Mouse (Mus musculus) erythroblast, adult 5-6 weeks (primary cell): ENCODE results near the gene Plekha6. TPM values are rescaled to one million over a fixed set of nuclear protein-coding genes. Genes with fewer than 3 reads are reported as not detected.

Experiments
- ATAC-seq: replicated peaks from 2 replicates; pipeline ENCODE4 v1.8.0; 2016; ENCODE audit warnings: moderate number of reproducible peaks, mild to moderate bottlenecking, moderate TSS enrichment, inconsistent platforms; ENCODE audit not compliant: poor library complexity, low FRiP score, severe bottlenecking
- total RNA-seq, 2 experiments: library from RNA; stranded (forward) in 1 of 2; stranded (reverse) in 1 of 2; fragments of 150-400 nt in 1 of 2; fragments of 200-764, 138-1000 nt in 1 of 2; gene quantifications; 2 replicates each; pipeline versions ENCODE4 v1.2.3 to v1.2.4; 2015 to 2017; ENCODE audit warnings: low replicate concordance in 2 of 2

The Plekha6 gene
- total RNA-seq, 2 experiments from 2014 or later: 0.68 TPM; not detected in 1

DNA sequence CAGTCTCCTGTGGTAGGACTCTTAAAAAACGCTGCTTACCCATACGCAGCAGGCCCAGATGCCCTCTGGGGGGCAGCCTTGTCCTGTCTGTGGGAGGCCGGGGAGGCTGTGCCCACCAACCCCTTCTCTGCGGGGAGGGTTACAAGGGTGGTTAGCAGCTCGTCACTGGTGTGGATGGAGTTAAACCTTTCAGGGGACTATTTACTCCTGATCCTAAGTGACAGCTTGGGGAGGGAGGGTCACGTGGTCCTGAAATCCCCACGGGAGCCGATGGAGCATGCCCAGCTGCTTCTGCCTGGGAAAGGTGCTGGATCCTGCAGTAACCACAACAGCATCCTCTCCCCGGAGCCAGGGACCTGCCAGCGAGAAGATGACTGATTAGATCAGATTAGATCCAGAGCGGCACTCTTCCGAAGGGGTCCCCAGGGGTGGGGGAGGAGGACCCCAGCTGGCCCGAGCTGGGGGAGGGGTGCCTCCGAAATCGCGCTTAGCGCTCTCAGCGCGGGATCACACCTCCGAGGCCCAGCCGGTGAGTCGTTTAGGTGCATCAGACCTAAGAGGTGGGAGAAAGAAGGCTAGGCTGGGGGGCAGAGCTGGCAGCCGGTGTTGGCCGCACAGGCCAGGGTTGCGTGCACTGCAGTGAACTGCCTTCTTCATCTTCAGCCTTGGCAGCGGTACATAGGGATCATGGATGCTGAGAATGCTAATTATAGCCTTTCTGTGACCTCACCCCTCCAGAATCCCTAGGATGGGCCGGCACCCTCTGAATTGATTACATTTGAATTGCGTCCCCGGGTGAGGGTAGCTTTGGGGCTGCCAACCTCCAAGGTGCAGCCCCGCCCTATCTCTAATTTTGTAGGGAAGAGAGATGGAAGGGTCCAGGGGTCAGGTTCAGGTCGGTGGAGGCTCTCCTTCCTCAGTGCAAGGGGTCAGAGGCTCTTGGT lies 17.3 kb downstream of the Plekha6 start:
- no peak for ATAC-seq

DNA sequence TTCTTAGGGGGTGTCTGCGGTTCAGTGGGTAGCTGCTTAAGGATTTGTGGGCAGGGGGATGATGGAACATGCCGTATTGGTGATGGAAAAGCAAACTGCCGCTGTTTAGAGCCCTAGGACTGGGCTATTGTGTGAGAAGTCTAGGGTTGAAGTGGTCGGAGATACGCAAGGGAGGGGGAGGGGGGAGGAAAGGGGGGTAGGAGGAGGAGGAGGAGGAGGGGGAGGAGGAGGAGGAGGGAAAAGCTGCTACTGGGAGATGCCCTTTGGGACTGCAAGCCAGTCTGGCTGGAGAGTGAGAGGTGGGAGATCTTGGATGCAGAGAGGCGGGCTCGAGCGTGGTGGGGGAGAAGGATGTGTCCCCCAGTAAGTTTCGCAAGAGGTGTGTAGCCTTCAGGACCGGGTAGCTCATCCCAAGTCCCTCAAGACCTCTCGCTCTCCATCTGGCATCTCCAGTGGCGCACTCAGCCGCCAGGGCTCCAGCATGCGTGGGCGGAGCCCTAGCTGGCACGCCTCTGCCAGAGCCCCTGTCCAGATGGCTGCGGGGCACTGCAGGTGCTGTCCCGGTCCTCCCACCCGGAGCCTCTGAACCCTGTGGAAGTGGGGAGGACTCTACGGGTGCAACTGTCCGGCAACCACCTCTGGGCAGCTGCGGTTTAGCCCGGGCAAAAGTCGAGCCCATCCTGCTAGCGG lies 18.2 kb downstream of the Plekha6 start:
- ATAC-seq: no peak

DNA sequence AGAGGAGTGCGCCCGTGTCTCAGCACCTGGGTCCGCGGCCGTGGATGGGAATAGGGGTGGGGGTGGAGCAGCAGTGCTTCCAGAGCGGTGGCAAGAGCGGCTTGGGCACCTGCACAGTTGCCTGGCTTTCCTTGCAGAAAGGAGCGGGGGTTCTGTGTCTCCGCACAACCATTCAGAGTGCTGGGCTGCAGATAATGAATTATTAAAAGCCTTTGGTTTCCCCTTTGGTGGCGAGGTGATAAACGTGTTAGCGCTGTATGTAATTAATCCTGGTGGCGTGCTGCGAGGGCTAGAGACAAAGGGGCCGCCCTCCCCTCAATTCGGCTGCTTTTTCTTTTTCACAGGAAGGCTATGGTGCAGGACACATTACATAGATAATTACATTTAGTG lies 18.7 kb downstream of the Plekha6 start:
- no peak for ATAC-seq

DNA sequence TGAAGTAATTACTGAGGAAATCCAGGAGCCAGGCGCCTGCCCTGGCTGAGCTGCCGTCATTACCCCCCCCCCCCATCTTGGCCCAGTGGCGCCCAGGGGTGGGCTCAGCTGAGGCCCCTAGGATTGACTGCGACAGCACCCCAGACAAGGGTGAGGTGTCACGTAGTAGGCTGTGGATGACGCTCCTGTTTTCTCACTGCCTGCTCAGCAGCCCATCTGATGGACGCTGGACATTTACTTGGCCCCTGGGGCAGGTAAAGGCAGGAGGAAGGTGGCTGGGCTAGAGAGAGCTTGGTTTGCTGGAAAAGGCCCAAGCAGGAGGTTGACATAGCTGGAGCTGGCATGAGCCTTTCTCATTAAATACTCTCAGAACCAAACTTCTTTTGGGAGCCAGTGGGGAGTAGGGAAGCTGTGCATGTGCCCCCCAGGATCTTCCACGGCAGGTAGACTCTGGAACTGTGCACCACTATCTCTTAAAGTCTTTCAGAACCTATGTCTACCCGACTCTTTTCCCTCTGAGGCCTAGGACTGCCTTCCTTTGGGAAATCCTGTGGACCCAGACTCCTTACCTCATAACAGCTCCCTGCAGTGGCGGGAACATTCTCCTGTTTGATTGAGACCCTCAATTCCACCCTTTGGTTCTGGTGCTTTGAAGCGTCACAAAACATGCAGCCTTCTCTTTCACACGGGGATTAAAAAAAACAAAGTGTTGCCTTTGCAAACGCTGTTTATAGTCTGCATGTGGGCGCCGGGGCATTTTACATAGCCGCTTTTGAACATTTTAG lies 19.3 kb downstream of the Plekha6 start:
- ATAC-seq: no peak

DNA sequence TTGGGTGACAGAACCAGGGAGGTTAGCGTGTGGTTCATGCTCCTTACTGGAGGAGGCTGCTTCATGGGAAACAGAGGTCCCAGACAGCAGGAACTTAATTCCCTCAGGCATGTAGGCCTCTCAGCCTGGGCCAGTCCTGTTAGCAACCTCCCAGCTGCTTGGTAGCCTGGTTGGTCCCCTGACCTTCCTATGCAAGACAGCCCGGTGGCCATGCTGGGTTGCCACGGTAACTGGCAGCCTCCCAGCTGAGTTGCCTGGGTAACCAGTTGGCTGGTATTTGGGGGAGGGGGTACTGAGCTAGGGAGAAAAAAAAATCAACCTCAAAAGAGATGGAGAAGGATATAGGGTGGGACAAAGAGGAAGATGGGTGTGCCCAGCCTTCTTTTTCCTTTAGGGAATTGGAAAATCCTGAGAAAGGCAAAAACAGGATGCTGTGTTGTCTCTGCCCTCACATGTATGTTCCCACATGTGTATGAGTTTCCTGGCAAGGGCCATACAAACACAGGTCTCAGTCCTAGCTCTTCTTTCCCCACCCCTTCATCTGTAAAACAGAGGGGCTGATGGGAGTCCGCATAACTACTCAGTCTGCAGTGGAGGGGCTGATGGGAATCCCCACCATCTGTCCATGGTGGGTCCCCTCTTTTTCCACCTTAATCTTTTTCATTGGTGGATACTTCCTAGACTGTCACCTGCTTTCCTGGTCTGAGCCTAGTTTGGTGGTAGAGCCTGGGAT lies 24.1 kb downstream of the Plekha6 start:
- no peak for ATAC-seq

DNA sequence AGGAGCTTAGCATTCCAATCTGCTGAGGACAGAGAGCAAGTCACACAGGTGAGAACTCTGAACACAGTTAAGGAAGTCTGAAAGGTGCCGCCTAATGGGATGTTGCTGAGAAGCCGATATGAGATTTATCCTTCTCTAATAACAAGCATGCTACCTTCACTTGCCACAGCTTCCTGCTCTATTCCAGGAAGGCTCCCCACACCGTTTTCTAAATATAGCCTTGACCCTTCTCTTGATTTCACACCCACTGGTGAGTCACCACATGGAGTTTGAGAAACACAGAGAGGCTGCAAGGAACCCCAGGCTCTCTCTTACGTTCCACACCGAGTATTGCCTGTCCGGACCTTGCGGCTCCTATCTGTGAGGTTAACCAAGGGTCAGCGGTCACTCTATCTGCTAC lies 24.7 kb downstream of the Plekha6 start:
- no peak for ATAC-seq

DNA sequence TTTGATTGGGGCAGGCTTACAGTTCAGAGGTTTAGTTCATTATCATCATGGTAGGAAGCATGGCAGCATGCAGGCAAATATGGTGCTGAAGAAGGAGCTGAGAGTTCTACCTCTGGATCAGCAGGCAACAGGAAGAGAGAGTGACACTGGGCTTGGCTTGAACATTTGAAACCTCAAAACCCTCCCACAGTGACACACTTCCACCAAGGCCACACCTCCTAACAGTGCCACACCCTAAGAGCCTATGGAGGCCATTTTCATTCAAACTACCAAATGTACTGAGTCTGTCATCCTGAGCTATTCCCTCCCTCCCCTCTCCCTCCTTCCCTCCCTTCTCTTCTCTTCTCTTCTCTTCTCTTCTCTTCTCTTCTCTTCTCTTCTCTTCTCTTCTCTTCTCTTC lies 25.5 kb downstream of the Plekha6 start:
- ATAC-seq: no peak

DNA sequence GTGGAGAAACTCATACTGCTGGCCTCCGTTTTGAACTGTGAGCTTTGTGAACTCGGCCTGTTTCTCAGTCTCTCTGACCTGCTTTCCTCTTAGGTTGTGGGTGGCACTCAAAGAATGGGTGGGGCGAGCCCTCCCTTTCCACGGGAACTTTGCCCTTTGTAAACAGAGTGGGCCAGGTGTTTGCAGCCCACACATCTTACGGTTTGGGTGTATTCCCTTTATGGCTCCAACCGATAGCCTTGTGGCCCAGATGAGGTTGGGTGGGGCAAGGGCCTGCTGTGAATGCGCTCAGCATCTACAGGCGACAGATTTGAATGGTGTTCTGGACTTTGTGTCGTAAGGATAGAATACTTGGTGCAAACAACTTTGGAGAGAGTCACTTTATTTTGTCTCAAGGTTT lies 26.5 kb downstream of the Plekha6 start:
- no peak for ATAC-seq

DNA sequence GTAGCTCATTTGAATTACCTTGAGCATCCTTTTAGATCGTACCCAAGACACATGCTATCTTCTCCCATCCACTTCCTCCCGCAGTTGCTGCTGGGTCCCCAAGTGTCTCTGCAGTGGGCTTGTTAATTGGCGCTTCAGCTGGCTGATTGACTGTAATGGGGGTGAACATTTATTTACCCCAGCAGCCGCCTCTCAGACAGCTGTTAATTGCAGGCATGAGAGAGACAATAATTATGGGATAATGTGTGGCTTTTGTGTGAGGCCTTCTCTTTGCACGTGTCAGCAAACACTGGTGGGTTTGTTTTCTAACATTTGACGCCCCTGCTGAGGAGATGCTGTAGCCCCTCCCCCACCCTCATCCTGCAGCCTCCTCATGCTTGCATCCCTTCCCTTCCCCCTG lies 32.2 kb downstream of the Plekha6 start:
- ATAC-seq: no peak

DNA sequence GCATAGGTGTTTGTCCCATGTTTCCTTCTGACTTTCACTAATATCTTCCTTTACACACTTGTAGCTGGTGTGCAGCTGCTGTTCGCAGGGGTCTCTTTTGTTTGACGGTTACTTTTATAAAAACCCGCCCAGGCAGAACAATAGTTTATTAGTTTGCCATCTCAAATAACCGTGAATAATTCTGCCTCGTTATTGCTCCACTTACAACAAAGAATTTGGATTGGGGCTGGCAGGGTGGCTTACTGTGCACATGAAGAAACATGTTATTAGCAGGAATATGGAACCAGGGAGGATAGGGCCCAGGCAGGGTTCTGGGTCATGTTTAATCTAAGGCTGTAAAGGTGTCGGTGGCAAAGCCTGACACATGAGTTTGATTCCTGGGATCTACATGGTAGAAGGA lies 33.3 kb downstream of the Plekha6 start:
- no peak for ATAC-seq

DNA sequence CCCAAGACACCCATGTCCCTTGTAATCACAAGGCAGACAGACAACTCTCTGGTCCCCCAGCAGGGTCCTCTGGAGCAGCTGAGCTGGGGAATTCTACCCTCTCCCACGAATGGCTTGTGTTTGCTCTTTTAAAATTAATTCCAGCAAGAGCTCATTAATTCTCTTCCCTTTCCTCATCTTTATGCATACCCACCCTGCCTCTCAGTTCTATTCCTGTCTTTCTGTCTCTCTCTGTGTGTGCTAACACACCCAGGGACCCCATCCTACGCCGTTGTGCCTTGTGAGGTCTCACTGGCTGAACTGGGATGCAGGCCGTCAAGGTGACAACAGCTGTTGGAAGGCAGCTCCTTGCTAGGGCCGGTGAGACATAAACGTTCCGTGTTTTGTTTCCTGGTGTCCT lies 35.7 kb downstream of the Plekha6 start:
- no peak for ATAC-seq

DNA sequence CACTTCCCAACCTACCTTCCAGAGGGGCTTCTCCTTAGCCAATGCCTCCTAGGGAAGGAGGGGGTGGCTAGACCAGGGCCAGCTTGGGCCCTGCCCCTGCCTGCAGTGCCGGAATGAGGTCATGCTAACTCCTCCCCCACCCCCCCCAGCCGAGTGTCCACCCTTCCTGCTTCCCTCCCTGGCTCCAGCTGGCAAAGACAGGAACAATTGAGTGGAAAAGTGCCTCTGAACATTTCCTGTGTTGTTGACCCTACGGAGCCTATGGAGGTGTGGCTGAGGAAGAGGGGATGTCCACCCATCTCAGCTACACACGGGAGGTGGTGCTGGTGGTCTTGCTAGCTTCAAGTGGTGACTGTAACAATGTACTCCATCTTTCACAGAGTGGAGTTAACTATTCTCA lies 37.5 kb downstream of the Plekha6 start:
- no peak for ATAC-seq

DNA sequence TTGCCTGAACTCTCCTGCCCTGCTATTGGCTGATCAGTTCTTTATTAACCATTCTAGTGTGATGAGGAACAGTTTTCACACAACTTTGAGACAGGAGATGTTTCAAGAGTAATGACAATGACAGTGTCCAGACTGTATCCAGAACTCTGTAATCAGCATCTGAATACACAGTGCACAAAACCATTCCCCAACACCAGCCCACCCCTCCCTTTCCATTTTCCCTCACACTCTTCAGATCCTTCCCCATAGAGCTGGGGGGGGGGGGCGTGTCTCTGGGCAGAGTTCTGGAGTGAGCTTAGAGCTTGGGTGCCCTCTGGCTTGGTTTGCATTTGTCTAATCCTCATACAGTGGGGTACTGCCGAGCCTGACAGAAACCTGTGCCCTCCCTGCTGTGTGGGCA lies 39.7 kb downstream of the Plekha6 start:
- no peak for ATAC-seq

DNA sequence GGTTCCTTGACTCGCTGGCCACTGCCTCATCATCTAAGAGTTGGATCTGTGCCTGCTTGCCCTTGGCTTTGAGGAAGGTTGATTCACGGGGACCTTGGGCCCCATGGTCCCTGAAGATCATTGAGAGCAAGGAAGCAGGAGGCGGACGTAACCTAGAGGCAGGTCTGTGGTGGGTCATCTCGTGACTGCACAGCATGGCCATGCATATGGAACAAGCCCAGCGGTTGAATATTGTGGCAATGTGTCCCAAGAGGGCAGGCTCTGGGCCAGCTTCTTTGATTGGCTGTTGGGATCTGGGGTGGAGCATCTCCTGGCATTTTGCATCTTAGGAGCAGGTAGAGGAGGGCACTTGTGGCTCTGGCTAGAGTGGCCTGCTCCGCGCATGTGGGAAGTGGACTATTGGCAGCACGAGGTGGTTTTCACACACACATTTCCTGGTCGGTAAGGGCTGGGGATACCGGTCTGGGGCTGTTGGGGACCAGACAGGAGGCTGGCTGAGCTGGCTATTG lies 40.4 kb downstream of the Plekha6 start:
- no peak for ATAC-seq

DNA sequence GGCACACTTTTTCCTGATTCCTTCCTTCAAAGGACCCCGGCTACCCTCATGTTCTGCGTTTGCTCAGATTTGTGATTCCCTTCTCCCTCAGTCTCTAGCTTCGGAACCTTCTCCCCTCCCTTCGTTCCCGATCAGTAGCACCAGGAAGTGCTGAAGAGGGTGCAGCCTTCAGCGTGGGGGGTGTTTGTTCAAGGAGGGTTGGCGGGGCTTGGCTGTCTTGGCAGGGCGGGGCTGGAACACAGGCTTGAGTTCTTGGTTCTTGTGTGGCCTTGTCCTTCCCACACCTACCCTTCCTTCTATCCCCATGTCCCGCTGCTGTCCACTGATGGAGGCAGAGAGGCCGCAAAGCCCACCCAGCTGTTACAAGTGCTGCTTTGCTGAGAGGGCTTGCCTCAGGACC lies 41.0 kb downstream of the Plekha6 start:
- no peak for ATAC-seq

DNA sequence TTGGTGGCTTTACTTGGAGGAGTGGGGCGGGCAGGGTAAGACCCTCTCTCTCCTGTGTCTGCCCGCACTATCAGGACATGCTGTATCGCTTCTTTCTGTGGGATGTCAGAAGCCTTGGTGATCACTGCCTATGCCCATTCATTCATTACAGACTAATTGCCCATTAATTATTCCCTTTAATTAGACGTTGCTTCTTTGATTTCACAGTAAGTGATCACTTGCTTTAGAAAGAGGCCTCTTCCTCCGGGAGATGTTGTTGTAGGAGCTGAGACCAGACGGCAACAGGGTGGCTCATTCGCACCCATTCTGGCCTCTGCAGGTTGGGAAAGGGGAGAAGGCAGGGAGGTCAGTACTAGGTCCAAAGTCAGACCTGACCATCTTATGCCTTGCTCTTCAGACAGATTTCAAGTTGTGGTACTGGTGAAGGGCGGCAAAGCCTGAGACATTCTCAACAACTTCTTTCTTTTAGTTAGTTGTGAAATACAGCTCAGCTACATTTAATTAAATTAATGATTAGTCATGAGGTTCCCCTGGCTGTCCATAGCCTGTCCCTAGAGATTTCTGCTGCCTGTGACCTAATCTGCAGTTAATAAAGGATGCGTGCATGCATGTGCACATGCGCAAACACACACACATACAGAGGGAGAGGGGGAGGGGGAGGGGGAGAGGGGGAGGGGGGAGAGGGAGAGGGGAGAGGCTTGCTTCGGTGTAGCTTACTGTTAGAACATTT lies 44.2 kb downstream of the Plekha6 start:
- no peak for ATAC-seq

DNA sequence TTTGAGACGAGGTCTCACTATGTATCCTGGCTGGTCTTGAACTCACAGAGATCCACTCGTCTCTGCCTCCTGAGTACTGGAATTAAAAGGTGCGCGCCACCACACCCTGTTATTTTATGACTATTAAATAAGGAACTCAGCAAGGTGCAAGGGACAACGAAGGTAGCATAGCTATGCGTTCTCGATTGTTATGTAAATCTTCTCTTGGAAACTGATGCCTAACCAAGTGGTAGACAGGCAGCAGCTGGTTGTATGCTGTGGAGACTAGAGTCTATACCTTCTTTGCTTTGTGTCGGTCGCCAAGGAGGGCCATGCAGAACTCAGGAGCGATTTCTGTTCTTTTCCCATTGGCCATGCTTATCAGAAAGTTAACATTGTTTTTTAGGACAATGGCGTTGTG lies 45.0 kb downstream of the Plekha6 start:
- no peak for ATAC-seq

DNA sequence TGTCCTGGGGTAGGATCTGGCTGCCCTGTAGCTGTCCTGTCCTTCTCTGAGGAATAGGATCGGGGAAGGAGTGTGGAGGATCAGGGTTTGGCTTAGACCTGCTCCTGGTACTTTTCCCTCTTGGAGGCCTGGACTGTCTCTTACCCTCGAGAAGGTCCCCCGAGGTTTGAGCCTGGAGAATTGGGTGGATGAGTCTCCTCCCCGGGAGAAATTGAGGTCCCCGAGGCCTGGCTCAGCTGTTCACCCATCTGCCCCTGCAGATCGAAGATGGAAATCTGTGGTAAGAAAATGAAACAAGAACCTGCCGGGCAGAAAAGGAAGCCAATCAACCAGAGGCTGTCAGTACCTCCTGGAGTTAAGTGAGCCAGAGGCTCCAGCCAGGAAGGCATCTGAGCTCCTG lies 45.5 kb downstream of the Plekha6 start:
- ATAC-seq: no peak

DNA sequence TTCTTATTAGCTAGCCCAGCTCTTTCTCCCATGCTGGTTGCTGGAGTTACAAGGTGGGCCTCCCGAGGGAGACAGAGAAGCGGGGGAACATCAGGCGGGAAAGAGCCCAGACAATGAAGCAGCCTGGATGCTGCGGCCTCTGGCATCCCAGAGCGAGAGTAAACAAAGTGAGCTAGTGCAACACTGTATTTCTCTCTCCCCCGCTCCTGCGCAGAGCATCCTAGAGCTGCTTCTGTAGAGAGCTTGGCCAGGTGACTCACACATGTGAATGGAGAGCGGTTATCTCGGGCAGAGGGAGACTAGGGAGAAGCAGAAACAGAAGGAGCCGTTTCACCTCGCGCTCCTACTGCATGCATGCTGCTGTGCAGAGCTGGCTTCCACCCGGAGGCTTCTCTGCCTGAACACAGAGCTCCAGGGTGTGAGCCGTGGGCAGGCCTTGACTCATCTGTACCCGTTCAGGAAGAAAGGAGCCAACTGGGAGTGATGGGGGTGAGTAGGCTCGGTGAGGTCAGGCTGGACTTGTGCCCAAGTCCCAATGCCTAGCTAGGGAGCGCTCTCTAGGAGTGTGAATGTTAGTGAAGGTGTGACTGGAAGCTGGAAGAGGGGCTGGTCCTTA lies 46.0 kb downstream of the Plekha6 start:
- no peak for ATAC-seq
